Mouse (Mus musculus) heart, embryonic 16.5 days (tissue): ENCODE data around the gene Ggt6. TPM values are rescaled to one million over a fixed set of nuclear protein-coding genes. Genes with fewer than 3 reads are reported as not detected.

Source experiments
- ATAC-seq: fragments of 200-750 bp; cut with Nextera tagmentation; replicated peaks from 2 replicates; pipeline ENCODE4 v1.8.0; 2017; ENCODE audit warnings: moderate number of reproducible peaks; ENCODE audit not compliant: insufficient read depth, low FRiP score; ENCODE audit errors: extremely low read depth
- H3K27ac ChIP-seq: fragments of 300-500 bp; sonication (generic); 2 replicates; pipeline ENCODE4 v1.5.1; 2014; ENCODE audit warnings: mild to moderate bottlenecking, low read length, control low read depth, moderate library complexity
- H3K27me3 ChIP-seq: fragments of 300-500 bp; sonication (generic); 2 replicates; pipeline ENCODE4 v1.6.1; 2014; ENCODE audit warnings: low read length, mixed read lengths; ENCODE audit not compliant: control insufficient read depth, insufficient read depth
- H3K36me3 ChIP-seq: fragments of 300-500 bp; sonication (generic); 2 replicates; pipeline ENCODE4 v1.6.1; 2014; ENCODE audit not compliant: control insufficient read depth, insufficient read depth
- H3K4me1 ChIP-seq: fragments of 300-500 bp; sonication (generic); 2 replicates; pipeline ENCODE4 v1.6.1; 2014; ENCODE audit warnings: low read length, mixed read lengths; ENCODE audit not compliant: control insufficient read depth, insufficient read depth
- H3K4me2 ChIP-seq: fragments of 300-500 bp; sonication (generic); 2 replicates; pipeline ENCODE4 v1.6.1; 2014; ENCODE audit warnings: low read depth, mild to moderate bottlenecking, control low read depth, low read length
- H3K4me3 ChIP-seq: fragments of 300-500 bp; sonication (generic); 2 replicates; pipeline ENCODE4 v1.5.1; 2014; ENCODE audit warnings: mild to moderate bottlenecking, control low read depth, low read length
- H3K9ac ChIP-seq: fragments of 300-500 bp; sonication (generic); 2 replicates; pipeline ENCODE4 v1.6.1; 2014; ENCODE audit warnings: low read length, control low read depth
- H3K9me3 ChIP-seq: fragments of 300-500 bp; sonication (generic); replicated peaks from 2 replicates; pipeline ENCODE4 v1.6.1; 2016; ENCODE audit warnings: low read length; ENCODE audit not compliant: control insufficient read depth
- WGBS: fragments of 180-500 bp; shearing (Covaris S2); extraction: QIAGEN DNeasy Blood & Tissue Kit; methylation state at CpG from one replicate; pipeline ENCODE4 v1.1.7; 2014; 5-methylcytosine and 5-hydroxymethylcytosine counted together
- microRNA-seq: library from miRNA; unstranded; fragments of <30 nt; microRNA quantifications from one replicate; pipeline ENCODE4, GENCODE M21; 2017
- polyA plus RNA-seq: library from polyadenylated mRNA; unstranded; fragments of >200 nt; fragmentation: Nextera tagmentation; extraction: Ambion mirVana; gene quantifications from 2 replicates; pipeline ENCODE4 v1.2.1, GENCODE M21; 2015

Ggt6 gene
- polyA plus RNA-seq, 1 experiment from 2014 or later, result 0.17 TPM

GRCm38 (mm10) chr11:72484549-72484948 lies 49.2 kb downstream of the Ggt6 start:
- no peak overlapping the region for H3K27ac ChIP-seq

GRCm38 (mm10) chr11:72485157-72485556 lies 49.8 kb downstream of the Ggt6 start:
- ATAC-seq, result no peak
- no peak overlapping the region for H3K27ac ChIP-seq
- no peaks in the 10 kb centered on the region for H3K9me3 ChIP-seq
- WGBS, result 63% methylated on average over 5 of the region's 5 CpGs
- H3K4me3 ChIP-seq, result no peak overlapping the region
- H3K4me1 ChIP-seq, result peaks cover 19% of the 10 kb centered on the region
- no peak overlapping the region for H3K4me2 ChIP-seq
- H3K27me3 ChIP-seq, result peaks cover 27% of the 10 kb centered on the region
- no peak overlapping the region for H3K9ac ChIP-seq
- no peaks in the 10 kb centered on the region for H3K36me3 ChIP-seq

More at GRCm38 (mm10) chr11:72484549-72484948, 49.2 kb downstream of the Ggt6 start:
- 34% methylated on average over 6 of the region's 6 CpGs for WGBS
- Histone ChIP-seq H3K4me1 (peaks cover 16% of the 10 kb centered on the region), H3K4me3 (no peak overlapping the region), H3K27me3 (peaks cover 24% of the 10 kb centered on the region), H3K9me3 (no peaks in the 10 kb centered on the region), H3K36me3 (no peaks in the 10 kb centered on the region), H3K4me2 (no peak overlapping the region), H3K9ac (no peak overlapping the region)
- ATAC-seq, result no peak

GRCm38 (mm10) chr11:72485960-72486359 lies 50.6 kb downstream of the Ggt6 start:
- Histone ChIP-seq H3K4me2 (no peak overlapping the region), H3K27ac (no peak overlapping the region), H3K9me3 (no peaks in the 10 kb centered on the region), H3K27me3 (peaks cover 30% of the 10 kb centered on the region), H3K4me3 (no peak overlapping the region), H3K9ac (no peak overlapping the region), H3K36me3 (no peaks in the 10 kb centered on the region), H3K4me1 (peaks cover 19% of the 10 kb centered on the region)
- 74% methylated on average over 11 of the region's 11 CpGs for WGBS
- no peak for ATAC-seq

GRCm38 (mm10) chr11:72487171-72487570 lies 51.8 kb downstream of the Ggt6 start:
- no peak overlapping the region for H3K9ac ChIP-seq
- ATAC-seq, result no peak
- H3K36me3 ChIP-seq, result no peaks in the 10 kb centered on the region
- peaks cover 15% of the 10 kb centered on the region for H3K4me1 ChIP-seq
- H3K27ac ChIP-seq, result no peak overlapping the region
- no peaks in the 10 kb centered on the region for H3K9me3 ChIP-seq
- no peak overlapping the region for H3K4me3 ChIP-seq
- H3K27me3 ChIP-seq, result peaks cover 30% of the 10 kb centered on the region
- H3K4me2 ChIP-seq, result peak overlapping the region; percentile 81
- WGBS, result 57% methylated on average over 5 of the region's 5 CpGs

GRCm38 (mm10) chr11:72487739-72488138 lies 52.4 kb downstream of the Ggt6 start:
- Histone ChIP-seq H3K4me2 (peak overlapping the region; percentile 81), H3K4me3 (peak overlapping the region; percentile 58; the same call in 1 of the 2 replicates), H3K36me3 (no peaks in the 10 kb centered on the region), H3K27ac (0 out of 2 replicates have a peak overlapping the region, but pooled peaks have one; percentile 10), H3K9me3 (no peaks in the 10 kb centered on the region), H3K27me3 (peaks cover 30% of the 10 kb centered on the region), H3K9ac (no peak overlapping the region), H3K4me1 (peaks cover 13% of the 10 kb centered on the region)
- WGBS, result 88% methylated on average over 2 of the region's 2 CpGs
- ATAC-seq, result no peak

Small RNA genes within 50 kb of the gene (microRNA-seq; reads per million reads assigned to microRNA genes)
- gene Mir6338, result not detected

Other genes with a start within 250 kb of the Ggt6 start
- gene Gm43951, start 228.7 kb upstream of the Ggt6 start, polyA plus RNA-seq, result 0.07 and 0.11 TPM in 2 replicates
- gene 4933427D14Rik, start 228.1 kb upstream of the Ggt6 start, polyA plus RNA-seq, result 7.5 and 9.2 TPM in 2 replicates
- gene Txndc17, start 228.0 kb upstream of the Ggt6 start, polyA plus RNA-seq, result 149 and 160 TPM in 2 replicates
- gene Med31, start 219.9 kb upstream of the Ggt6 start, polyA plus RNA-seq, result 29.5 and 30.8 TPM in 2 replicates
- 0.10 and 0.18 TPM in 2 replicates for gene Slc13a5, start 168.3 kb upstream of the Ggt6 start, polyA plus RNA-seq
- gene Xaf1, start 133.9 kb upstream of the Ggt6 start, polyA plus RNA-seq, result 8.5 and 14.4 TPM in 2 replicates
- gene Fbxo39, start 121.1 kb upstream of the Ggt6 start, polyA plus RNA-seq, result not detected in 2 replicates
- 1.7 and 2.5 TPM in 2 replicates for gene Tekt1, start 73.1 kb upstream of the Ggt6 start, polyA plus RNA-seq
- gene Smtnl2, start 23.8 kb upstream of the Ggt6 start, polyA plus RNA-seq, result 115 and 121 TPM in 2 replicates
- 70.2 and 81.8 TPM in 2 replicates for gene Mybbp1a, start 5.8 kb downstream of the Ggt6 start, polyA plus RNA-seq
- 1.8 and 3.6 TPM in 2 replicates for gene Spns2, start 54.4 kb downstream of the Ggt6 start, polyA plus RNA-seq
- 0.54 and 1.0 TPM in 2 replicates for gene Spns3, start 115.0 kb downstream of the Ggt6 start, polyA plus RNA-seq
- 59.2 and 67.2 TPM in 2 replicates for gene Ube2g1, start 171.8 kb downstream of the Ggt6 start, polyA plus RNA-seq